Mouse (Mus musculus): ENCODE data around the gene Klf5. TPM values are rescaled to one million over a fixed set of nuclear protein-coding genes. Genes with fewer than 3 reads are reported as not detected.

Klf5 gene
- total and polyA plus RNA-seq, 3 experiments: 0.69 to 3.9 TPM; not detected in 1

- Histone ChIP-seq H3K27ac (ENCODE audit: control insufficient read depth, low read depth, low read length) (no peak overlapping the region), H3K36me3 (ENCODE audit: control insufficient read depth in 1 of 2, insufficient read depth in 2 of 2, low read length in 2 of 2) (no peaks in the 10 kb centered on the region), H3K9me3 (replicated peaks; ENCODE audit: insufficient read depth, low read length) (no peaks in the 10 kb centered on the region), H3K4me1 (ENCODE audit: control insufficient read depth in 1 of 2, insufficient read depth in 2 of 2, low read length in 2 of 2) (no peaks in the 10 kb centered on the region), H3K9ac (ENCODE audit: control insufficient read depth, low read depth, low read length, poor library complexity, severe bottlenecking) (no peak overlapping the region), H3K27me3 (ENCODE audit: control insufficient read depth in 1 of 2, insufficient read depth in 2 of 2, low read length in 2 of 2) (no peaks in the 10 kb centered on the region), H3K79me2 (ENCODE audit: control insufficient read depth, insufficient read depth, low read length, poor library complexity) (no peaks in the 10 kb centered on the region), H3K4me3 (ENCODE audit: control insufficient read depth in 1 of 2, insufficient read depth in 1 of 2, low read depth in 2 of 2, low read length in 2 of 2) (no peak overlapping the region)
- TF ChIP-seq RAD21 (IDR thresholded peaks at IDR 0.05; ENCODE audit: low read depth, low read length) (no peak), MAFK (IDR thresholded peaks at IDR 0.05; ENCODE audit: borderline replicate concordance, low read depth, low read length) (no peak)
- no peak for DNase-seq (ENCODE audit: low read depth, low spot score)
These were observed 14.6 kb downstream of the Klf5 start for GRCm38 (mm10) chr14:99313062-99313461.

- no peak overlapping the region for H3K27ac ChIP-seq (ENCODE audit: control insufficient read depth, low read depth, low read length)
- no peak overlapping the region for H3K4me3 ChIP-seq (ENCODE audit: control insufficient read depth in 1 of 2, insufficient read depth in 1 of 2, low read depth in 2 of 2, low read length in 2 of 2)
- H3K27me3 ChIP-seq (ENCODE audit: control insufficient read depth in 1 of 2, insufficient read depth in 2 of 2, low read length in 2 of 2): no peaks in the 10 kb centered on the region
- no peaks in the 10 kb centered on the region for H3K4me1 ChIP-seq (ENCODE audit: control insufficient read depth in 1 of 2, insufficient read depth in 2 of 2, low read length in 2 of 2)
- no peak for DNase-seq (ENCODE audit: low read depth, low spot score)
- H3K9me3 ChIP-seq (replicated peaks; ENCODE audit: insufficient read depth, low read length): no peaks in the 10 kb centered on the region
- H3K79me2 ChIP-seq (ENCODE audit: control insufficient read depth, insufficient read depth, low read length, poor library complexity): no peaks in the 10 kb centered on the region
- TF ChIP-seq MYC (IDR thresholded peaks at IDR 0.05; ENCODE audit: low read depth, low read length) (no peak), HCFC1 (IDR thresholded peaks at IDR 0.05; ENCODE audit: low read depth, low read length) (no peak), POLR2A (IDR thresholded peaks at IDR 0.05; ENCODE audit: control insufficient read depth in 1 of 2, insufficient read depth in 1 of 2, low read depth in 1 of 2, low read length in 2 of 2, poor library complexity in 1 of 2) (no peak), TBP (IDR thresholded peaks at IDR 0.05; ENCODE audit: low read depth, low read length) (no peak), TAL1 (IDR thresholded peaks at IDR 0.05; ENCODE audit: low read length) (no peak), TCF12 (IDR thresholded peaks at IDR 0.05; ENCODE audit: low read depth, low read length) (no peak), JUND (IDR thresholded peaks at IDR 0.05; ENCODE audit: low read depth, low read length) (no peak), MAZ (IDR thresholded peaks at IDR 0.05; ENCODE audit: low read depth, low read length) (no peak), CHD1 (IDR thresholded peaks at IDR 0.05; ENCODE audit: low read depth, low read length) (no peak), USF1 (IDR thresholded peaks at IDR 0.05; ENCODE audit: low read depth, low read length) (no peak), POLR2AphosphoS5 (IDR thresholded peaks at IDR 0.05; ENCODE audit: borderline replicate concordance, low read depth, low read length) (no peak), BHLHE40 (IDR thresholded peaks at IDR 0.05; ENCODE audit: borderline replicate concordance, low read depth, low read length) (no peak), KAT2A (conservative IDR thresholded peaks at IDR 0.05; ENCODE audit: low read depth, low read length) (no peak), ZKSCAN1 (IDR thresholded peaks at IDR 0.05; ENCODE audit: low read depth, low read length) (no peak), RAD21 (IDR thresholded peaks at IDR 0.05; ENCODE audit: low read depth, low read length) (no peak), GATA1 (IDR thresholded peaks at IDR 0.05; ENCODE audit: low read depth, low read length) (no peak), ZMIZ1 (IDR thresholded peaks at IDR 0.05; ENCODE audit: low read depth, low read length) (no peak), MAFK (IDR thresholded peaks at IDR 0.05; ENCODE audit: borderline replicate concordance, low read depth, low read length) (no peak)
- no peaks in the 10 kb centered on the region for H3K36me3 ChIP-seq (ENCODE audit: control insufficient read depth in 1 of 2, insufficient read depth in 2 of 2, low read length in 2 of 2)
- no peak overlapping the region for H3K9ac ChIP-seq (ENCODE audit: control insufficient read depth, low read depth, low read length, poor library complexity, severe bottlenecking)
These were observed 17.8 kb downstream of the Klf5 start for GRCm38 (mm10) chr14:99316275-99316674.

Measured in MEL (cell line).